Mouse (Mus musculus) CH12F3 (cell line): Measurements from ENCODE around the gene Rcbtb2.

ENCODE experiments used
- in situ Hi-C: fragments of 300-500 bp; cut with MboI; formaldehyde crosslinking; loops from 2 replicates; pipeline ENCODE4 v1.14.3; 2020; ENCODE audit warnings: low sequenced_read_pairs

Gene Rcbtb2

GRCm38 (mm10) chr14:73122923-73123278, at the start of gene Rcbtb2:
Gene Rcbtb2, plus strand, starts transcription at chr14:73123037.
- in situ Hi-C loops = loop anchor here (25.0 kb wide), 1 partner anchor 364 kb away; no protein-coding TSS in a partner anchor

GRCm38 (mm10) chr14:73083563-73083962, 39.3 kb upstream of the Rcbtb2 start:
- in situ Hi-C loops = loop anchor here (25.0 kb wide), 1 partner anchor 696 kb away; no protein-coding TSS in a partner anchor

- in situ Hi-C loops = loop anchor here (25.0 kb wide), 1 partner anchor 699 kb away; no protein-coding TSS in a partner anchor
Observed at GRCm38 (mm10) chr14:73086425-73086824, 36.4 kb upstream of the Rcbtb2 start.

- in situ Hi-C loops = loop anchor here (25.0 kb wide), 1 partner anchor 700 kb away; no protein-coding TSS in a partner anchor
Observed at GRCm38 (mm10) chr14:73087247-73087646, 35.6 kb upstream of the Rcbtb2 start.

- in situ Hi-C loops = loop anchor here (25.0 kb wide), 1 partner anchor 700 kb away; no protein-coding TSS in a partner anchor
Observed at GRCm38 (mm10) chr14:73087746-73088145, 35.1 kb upstream of the Rcbtb2 start.

- in situ Hi-C loops = loop anchor here (25.0 kb wide), 1 partner anchor 701 kb away; no protein-coding TSS in a partner anchor
Observed at GRCm38 (mm10) chr14:73088224-73088623, 34.6 kb upstream of the Rcbtb2 start.

GRCm38 (mm10) chr14:73092871-73093270, 30.0 kb upstream of the Rcbtb2 start:
- in situ Hi-C loops = loop anchor here (25.0 kb wide), 1 partner anchor 706 kb away; no protein-coding TSS in a partner anchor

- in situ Hi-C loops = loop anchor here (25.0 kb wide), 1 partner anchor 708 kb away; no protein-coding TSS in a partner anchor
Observed at GRCm38 (mm10) chr14:73094802-73095550, 27.9 kb upstream of the Rcbtb2 start.

- in situ Hi-C loops = loop anchor here (25.0 kb wide), 1 partner anchor 712 kb away; no protein-coding TSS in a partner anchor
Observed at GRCm38 (mm10) chr14:73098677-73099387, 24.0 kb upstream of the Rcbtb2 start.

- in situ Hi-C loops = loop anchor here (25.0 kb wide), 1 partner anchor 385 kb away; no protein-coding TSS in a partner anchor
Observed at GRCm38 (mm10) chr14:73102270-73102865, 20.5 kb upstream of the Rcbtb2 start.

- in situ Hi-C loops = loop anchor here (25.0 kb wide), 1 partner anchor 384 kb away; no protein-coding TSS in a partner anchor
Observed at GRCm38 (mm10) chr14:73102986-73103385, 19.9 kb upstream of the Rcbtb2 start.

GRCm38 (mm10) chr14:73104913-73105312, 17.9 kb upstream of the Rcbtb2 start:
- in situ Hi-C loops = loop anchor here (5.0 to 25.0 kb wide), 2 partner anchors 197 to 382 kb away; no protein-coding TSS in a partner anchor

GRCm38 (mm10) chr14:73105407-73106185, 17.2 kb upstream of the Rcbtb2 start:
- in situ Hi-C loops = loop anchor here (5.0 to 25.0 kb wide), 2 partner anchors 197 to 382 kb away; no protein-coding TSS in a partner anchor

GRCm38 (mm10) chr14:73106234-73106711, 16.6 kb upstream of the Rcbtb2 start:
- in situ Hi-C loops = loop anchor here (5.0 to 25.0 kb wide), 2 partner anchors 196 to 381 kb away; no protein-coding TSS in a partner anchor

GRCm38 (mm10) chr14:73106957-73107356, 15.9 kb upstream of the Rcbtb2 start:
- in situ Hi-C loops = loop anchor here (5.0 to 25.0 kb wide), 2 partner anchors 195 to 380 kb away; no protein-coding TSS in a partner anchor

GRCm38 (mm10) chr14:73107371-73107770, 15.5 kb upstream of the Rcbtb2 start:
- in situ Hi-C loops = loop anchor here (5.0 to 25.0 kb wide), 2 partner anchors 195 to 380 kb away; no protein-coding TSS in a partner anchor

- in situ Hi-C loops = loop anchor here (5.0 to 25.0 kb wide), 2 partner anchors 194 to 379 kb away; no protein-coding TSS in a partner anchor
Observed at GRCm38 (mm10) chr14:73107952-73108351, 14.9 kb upstream of the Rcbtb2 start.

GRCm38 (mm10) chr14:73110682-73111081, 12.2 kb upstream of the Rcbtb2 start:
- in situ Hi-C loops = loop anchor here (25.0 kb wide), 1 partner anchor 377 kb away; no protein-coding TSS in a partner anchor

- in situ Hi-C loops = loop anchor here (25.0 kb wide), 1 partner anchor 376 kb away; no protein-coding TSS in a partner anchor
Observed at GRCm38 (mm10) chr14:73111091-73111490, 11.7 kb upstream of the Rcbtb2 start.
